Mouse (Mus musculus): ENCODE measurements around the gene Ddt.

Ddt gene

GRCm38 (mm10) chr10:75772795-75773664 lies at the start of gene Ddt:
Ddt (minus strand) TSS chr10:75773414.
- peak; percentile 97 for DNase-seq (ENCODE audit: low read depth)

- DNase-seq (ENCODE audit: low read depth): no peak
Observed at GRCm38 (mm10) chr10:75822443-75822842, 49.2 kb upstream of the Ddt start, which contains the start of gene Gstt4. Gstt4 (minus strand) TSS chr10:75822543.

DNA sequence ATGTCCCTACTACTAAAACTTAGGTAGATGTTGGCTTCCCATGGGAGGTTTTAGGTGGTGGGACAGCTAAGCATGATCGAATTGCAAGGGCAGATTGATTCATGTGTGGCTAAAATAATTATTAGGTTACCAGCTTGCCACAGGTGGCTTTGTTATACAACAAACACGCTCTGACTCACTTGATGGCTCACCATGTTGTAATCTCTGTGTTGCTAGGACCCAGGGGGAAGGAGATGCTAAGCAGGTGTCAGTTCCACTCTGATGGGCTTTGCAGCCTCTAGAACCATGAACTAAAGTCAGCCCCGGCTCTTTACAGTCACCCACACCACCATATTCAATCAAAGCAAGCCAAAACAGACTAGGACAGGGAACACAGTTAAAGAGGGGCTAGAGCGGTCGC lies 46.7 kb upstream of the Ddt start:
- DNase-seq (ENCODE audit: low read depth): no peak

GRCm38 (mm10) chr10:75818641-75819040 lies 45.4 kb upstream of the Ddt start:
- DNase-seq (ENCODE audit: low read depth): no peak

DNA sequence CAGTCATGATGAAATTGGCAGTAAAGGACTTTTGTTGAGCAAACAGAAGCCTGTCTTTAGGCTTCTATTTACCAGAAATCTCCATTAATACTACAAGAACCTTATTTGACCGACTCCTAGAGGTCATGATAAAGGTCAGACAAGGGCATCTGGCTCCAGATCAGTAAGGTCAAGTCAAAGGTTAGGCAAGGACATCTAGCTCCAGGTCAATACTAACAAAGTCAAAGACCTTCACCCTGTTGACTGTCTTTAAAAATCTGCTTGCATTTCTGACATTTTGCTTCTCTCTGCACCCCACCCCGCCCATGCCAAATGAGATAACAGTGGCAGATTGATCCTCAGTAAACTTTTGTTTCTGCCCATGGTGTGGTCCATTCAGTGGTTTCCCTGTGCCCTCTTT lies 31.0 kb upstream of the Ddt start:
- no peak for DNase-seq (ENCODE audit: low read depth)

GRCm38 (mm10) chr10:75798176-75798696 lies 25.0 kb upstream of the Ddt start, which contains the start of gene Gstt1:
Gstt1 (minus strand) TSS chr10:75798584.
- no peak for DNase-seq (ENCODE audit: low read depth)

DNA sequence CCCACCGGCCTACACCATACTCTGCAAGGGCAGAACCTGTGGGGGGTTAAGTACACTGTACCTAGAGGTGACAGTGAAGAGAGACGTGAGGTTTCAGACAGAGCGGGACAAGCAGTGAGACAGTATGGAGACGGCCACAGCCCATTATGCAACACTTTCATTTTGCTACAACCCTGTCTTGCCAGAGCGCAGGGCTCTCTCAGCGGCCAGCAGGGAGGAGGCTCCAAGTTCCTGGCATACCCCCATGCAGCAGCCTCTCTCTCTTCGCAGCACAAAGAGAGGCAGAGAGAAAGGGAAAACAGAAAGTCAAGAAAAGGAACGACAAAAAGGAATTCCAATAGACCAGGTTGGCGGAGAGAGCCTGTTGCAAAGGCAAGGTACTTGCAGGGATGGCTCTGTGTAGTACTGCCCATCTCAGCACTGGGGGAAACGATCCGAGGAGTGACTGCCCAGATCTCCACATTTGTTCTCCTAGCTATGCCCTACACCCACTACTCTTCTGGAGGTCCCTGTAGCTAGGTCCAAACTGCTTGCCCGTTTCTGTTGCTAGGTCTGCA lies 24.5 kb upstream of the Ddt start:
- DNase-seq (ENCODE audit: low read depth): no peak

DNA sequence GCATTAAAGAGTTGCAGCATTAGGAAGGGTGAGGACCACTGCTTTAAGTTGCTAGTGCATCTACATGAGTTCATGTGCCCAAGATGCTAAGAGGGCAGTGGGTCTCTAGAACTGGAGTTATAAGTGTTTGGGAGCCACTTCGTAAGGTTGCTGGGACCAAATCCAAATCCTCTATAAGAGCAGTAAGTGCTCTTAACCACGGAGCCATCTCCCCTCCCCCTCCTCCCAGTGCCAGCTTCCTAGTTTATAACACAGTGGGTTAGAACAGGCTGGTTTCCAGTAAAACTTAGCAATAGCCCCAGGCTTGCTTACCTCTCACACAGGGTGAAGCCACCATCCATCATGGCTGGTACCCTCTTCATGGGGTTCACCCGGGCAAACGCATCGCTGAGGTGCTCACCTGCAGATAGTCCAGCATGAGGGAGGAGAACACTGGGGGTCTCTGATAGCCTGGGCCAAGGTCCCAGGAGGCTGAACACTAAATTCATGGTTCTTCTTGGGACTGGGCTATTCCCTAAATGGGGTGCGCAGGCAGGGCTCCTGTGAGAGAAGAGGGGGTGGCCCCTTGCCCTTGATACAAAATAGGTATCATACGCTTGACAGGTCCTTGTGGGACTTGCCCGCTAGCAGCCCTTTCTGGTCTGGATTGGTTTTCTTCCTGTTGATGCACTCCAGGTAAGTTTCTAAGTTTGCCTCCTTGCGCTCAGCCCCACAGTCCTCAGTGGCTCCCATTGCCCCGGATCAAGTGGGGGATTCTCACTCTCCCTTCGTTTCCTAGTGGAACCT lies 23.7 kb upstream of the Ddt start:
- DNase-seq (ENCODE audit: low read depth): no peak

GRCm38 (mm10) chr10:75794880-75795279 lies 21.7 kb upstream of the Ddt start:
- DNase-seq (ENCODE audit: low read depth): no peak

DNA sequence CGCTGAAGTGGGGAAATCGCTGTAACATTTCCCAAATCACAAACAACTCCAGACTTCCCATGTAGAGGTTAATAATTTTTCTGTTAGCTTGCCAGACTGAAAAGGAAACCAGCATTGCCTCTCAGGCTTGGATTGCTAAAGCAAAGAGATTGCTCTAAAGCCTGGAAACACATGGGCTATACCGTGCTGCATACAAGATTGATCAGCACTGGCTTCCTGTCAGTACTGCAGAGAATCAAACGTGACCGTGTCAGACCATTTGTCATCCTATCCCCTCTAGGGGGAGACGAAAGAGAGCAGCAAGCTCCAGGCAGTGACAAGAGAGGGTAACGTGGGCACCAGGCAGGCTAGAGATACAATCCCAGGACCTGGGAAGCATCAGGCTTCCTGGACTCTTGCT lies 17.6 kb upstream of the Ddt start:
- DNase-seq (ENCODE audit: low read depth): peak; percentile 25

- DNase-seq (ENCODE audit: low read depth): no peak
Observed at GRCm38 (mm10) chr10:75789841-75790240, 16.6 kb upstream of the Ddt start.

GRCm38 (mm10) chr10:75789081-75789735 lies 16.0 kb upstream of the Ddt start:
- no peak for DNase-seq (ENCODE audit: low read depth)

DNA sequence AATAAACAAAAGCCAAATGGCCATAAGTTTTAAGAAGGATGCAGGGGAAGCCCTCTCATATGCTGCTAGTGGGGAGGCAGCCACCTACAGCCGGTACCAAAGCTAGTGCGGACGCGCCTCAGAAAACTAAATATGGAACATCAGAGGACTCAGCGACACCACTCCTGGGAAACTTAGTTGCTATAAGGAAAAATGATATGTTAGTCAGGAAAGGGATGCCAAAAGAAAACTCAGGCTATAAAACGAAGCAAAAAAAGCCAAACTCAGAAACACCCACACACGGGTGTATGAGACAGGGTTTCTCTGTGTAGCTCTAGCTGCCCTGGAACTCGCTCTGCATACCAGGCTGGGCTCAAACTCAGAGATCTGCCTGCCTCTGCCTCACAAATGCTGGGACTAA lies 15.1 kb upstream of the Ddt start:
- DNase-seq (ENCODE audit: low read depth): no peak

DNA sequence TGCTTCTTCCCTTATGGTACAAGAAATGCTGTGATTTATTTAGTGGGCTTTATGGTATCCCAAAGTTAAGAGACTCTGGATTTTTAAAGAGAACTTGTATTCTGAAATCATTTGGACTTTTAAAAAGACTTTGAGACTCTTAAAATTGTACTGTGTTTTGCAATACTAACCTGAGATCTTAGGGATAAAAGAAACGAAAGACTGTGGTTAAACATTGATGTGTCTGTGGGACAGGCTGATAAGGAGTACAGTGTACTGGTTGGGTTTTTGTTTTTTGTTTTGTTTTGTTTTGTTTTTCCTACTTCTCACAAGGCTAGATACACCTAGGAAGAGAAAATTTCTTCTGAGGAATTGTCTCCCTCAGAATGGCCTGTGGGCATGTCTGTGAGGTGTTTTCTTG lies 12.2 kb upstream of the Ddt start:
- DNase-seq (ENCODE audit: low read depth): no peak

- peak; percentile 81 for DNase-seq (ENCODE audit: low read depth)
Observed at GRCm38 (mm10) chr10:75780769-75781578, 7.8 kb upstream of the Ddt start, which contains the start of the genes Gm20441 and Gstt3. Gm20441 (minus strand) TSS chr10:75780954. Gstt3 (minus strand) TSS chr10:75781414.

DNA sequence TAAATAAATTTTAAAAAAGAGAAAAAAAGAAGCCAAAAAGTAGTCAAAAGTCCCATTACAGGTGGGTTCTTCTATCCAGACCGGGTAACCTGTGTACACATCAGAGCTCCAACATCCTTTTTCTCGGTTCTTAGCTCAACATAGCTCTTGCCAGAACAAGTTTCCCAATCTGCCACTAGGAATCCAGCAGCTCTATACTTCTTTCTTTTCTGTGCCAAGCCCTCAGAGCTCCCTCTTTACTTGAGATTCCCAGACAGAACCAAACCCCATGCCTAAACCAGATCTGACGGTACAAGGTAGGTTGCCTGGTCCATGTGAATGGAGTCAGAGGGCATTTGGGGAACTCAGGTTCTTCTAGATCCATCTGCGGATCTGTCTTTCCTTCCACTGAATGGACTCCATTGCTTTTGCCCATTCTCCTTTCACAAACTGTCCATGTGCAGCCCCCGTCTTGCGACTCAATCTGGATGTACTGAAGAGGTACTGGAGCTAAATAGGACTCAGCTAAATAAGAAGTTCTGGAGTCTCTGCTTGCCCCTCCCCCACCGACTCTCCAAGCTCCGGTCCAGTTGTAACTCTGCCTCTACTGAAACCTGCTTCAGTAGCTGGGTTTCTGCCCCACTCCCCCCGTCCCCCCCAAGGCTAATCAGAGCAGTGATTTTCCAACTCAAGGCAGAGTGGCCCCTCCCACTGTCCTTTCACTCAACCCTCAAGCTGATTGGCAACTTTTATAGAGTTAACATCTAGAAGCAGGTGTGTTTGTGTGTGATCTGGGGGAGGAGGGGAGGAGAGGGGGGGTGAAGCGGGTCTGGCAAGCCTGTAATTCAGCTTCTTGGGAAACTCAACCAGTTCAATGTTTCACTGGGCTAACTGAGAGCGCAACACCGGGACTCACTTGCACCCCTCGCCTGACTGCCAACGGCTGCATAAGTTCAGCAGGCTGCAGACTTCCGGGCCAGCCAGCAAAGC lies 6.3 kb upstream of the Ddt start:
- no peak for DNase-seq (ENCODE audit: low read depth)

GRCm38 (mm10) chr10:75777885-75778284 lies 4.7 kb upstream of the Ddt start:
- DNase-seq (ENCODE audit: low read depth): no peak

- DNase-seq (ENCODE audit: low read depth): no peak
Observed at GRCm38 (mm10) chr10:75776562-75776961, 3.3 kb upstream of the Ddt start.

GRCm38 (mm10) chr10:75774587-75774986 lies 1.4 kb upstream of the Ddt start:
- DNase-seq (ENCODE audit: low read depth): no peak

GRCm38 (mm10) chr10:75774102-75774501 lies 888 bp upstream of the Ddt start:
- DNase-seq (ENCODE audit: low read depth): no peak
